Mouse (Mus musculus) neural tube, embryonic 15.5 days (tissue): ENCODE results near the gene Shisal2a. TPM values are rescaled to one million over a fixed set of nuclear protein-coding genes. Genes with fewer than 3 reads are reported as not detected.
A peak's percentile ranks its signal among the peaks of the same experiment; 100 is the strongest.

Source experiments
- ATAC-seq: fragments of 200-750 bp; cut with Nextera tagmentation; 2 replicates; pipeline ENCODE4 v1.8.0; 2017; ENCODE audit warnings: mild to moderate bottlenecking, moderate TSS enrichment, moderate library complexity; ENCODE audit not compliant: low FRiP score
- H3K27ac ChIP-seq: fragments of 300-500 bp; sonication (generic); replicated peaks from 2 replicates; pipeline ENCODE4 v1.5.1; 2015; ENCODE audit warnings: mild to moderate bottlenecking, inconsistent platforms
- H3K27me3 ChIP-seq: fragments of 300-500 bp; sonication (generic); replicated peaks from 2 replicates; pipeline ENCODE4 v1.6.1; 2015; ENCODE audit warnings: inconsistent platforms
- H3K36me3 ChIP-seq: fragments of 300-500 bp; sonication (generic); 2 replicates; pipeline ENCODE4 v1.6.1; 2015; ENCODE audit warnings: inconsistent platforms
- H3K4me1 ChIP-seq: fragments of 300-500 bp; sonication (generic); 2 replicates; pipeline ENCODE4 v1.6.1; 2015; ENCODE audit warnings: inconsistent platforms
- H3K4me2 ChIP-seq: fragments of 300-500 bp; sonication (generic); 2 replicates; pipeline ENCODE4 v1.6.1; 2015; ENCODE audit warnings: inconsistent platforms, mild to moderate bottlenecking, moderate library complexity
- H3K4me3 ChIP-seq: fragments of 300-500 bp; sonication (generic); replicated peaks from 2 replicates; pipeline ENCODE4 v1.5.1; 2015; ENCODE audit warnings: mild to moderate bottlenecking, inconsistent platforms
- H3K9ac ChIP-seq: fragments of 300-500 bp; sonication (generic); replicated peaks from 2 replicates; pipeline ENCODE4 v1.6.1; 2015; ENCODE audit warnings: mild to moderate bottlenecking, inconsistent platforms
- H3K9me3 ChIP-seq: fragments of 300-500 bp; sonication (generic); replicated peaks from 2 replicates; pipeline ENCODE4 v1.6.1; 2016; ENCODE audit warnings: inconsistent platforms
- WGBS: fragments of 180-500 bp; shearing (Covaris S2); methylation state at CpG from one replicate; pipeline ENCODE4 v1.1.7; 2015; ENCODE audit warnings: mixed read lengths; 5-methylcytosine and 5-hydroxymethylcytosine counted together
- polyA plus RNA-seq: library from polyadenylated mRNA; unstranded; fragments of >200 nt; fragmentation: Nextera tagmentation; extraction: Ambion mirVana; gene quantifications from 2 replicates; pipeline ENCODE4 v1.2.1, GENCODE M21; 2015

The Shisal2a gene
- polyA plus RNA-seq: 4.0 and 6.3 TPM in 2 replicates

DNA sequence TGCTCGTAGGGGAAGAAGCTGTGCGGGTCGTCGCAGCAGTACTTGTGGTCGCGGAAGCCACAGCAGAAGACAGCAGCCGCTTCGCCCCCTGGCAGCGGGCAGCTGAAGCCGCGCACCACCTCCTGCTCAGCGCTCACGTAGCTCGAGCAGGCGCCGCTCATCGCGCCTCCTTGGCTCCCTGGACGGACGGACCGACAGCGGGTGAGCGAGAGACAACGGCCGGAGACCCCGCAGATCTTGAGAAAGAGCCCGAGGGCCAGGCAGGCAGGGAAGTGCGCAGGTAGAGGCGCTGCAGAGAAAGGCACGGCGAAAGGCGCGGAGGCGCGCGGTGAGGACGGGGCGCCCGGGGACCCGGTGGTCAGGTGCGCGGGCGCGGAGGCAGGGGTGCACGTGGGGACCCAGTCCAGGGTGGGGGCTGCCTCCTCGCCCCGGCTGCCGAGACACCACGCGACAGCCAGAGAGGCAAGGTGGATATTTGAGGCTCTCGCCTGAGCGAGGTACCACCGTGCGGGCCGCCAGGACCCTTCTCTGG lies at the start of gene Shisal2a:
Gene Shisal2a (minus strand): TSS at position 167 of the 532 bp plus-strand sequence.
- Histone ChIP-seq H3K4me3 (peak within 1 kb of the TSS; percentile 51), H3K4me2 (peak within 1 kb of the TSS; percentile 84), H3K27ac (no peak within 1 kb of the TSS), H3K27me3 (peaks cover 15% of the 10 kb centered on the region), H3K36me3 (no peaks in the 10 kb centered on the region), H3K9me3 (no peaks in the 10 kb centered on the region), H3K9ac (peak within 1 kb of the TSS; percentile 51), H3K4me1 (peaks cover 22% of the 10 kb centered on the region)
- peak; percentile 66 for ATAC-seq
- whole genome bisulfite sequencing: 1% methylated on average over 55 of the region's 55 CpGs

DNA sequence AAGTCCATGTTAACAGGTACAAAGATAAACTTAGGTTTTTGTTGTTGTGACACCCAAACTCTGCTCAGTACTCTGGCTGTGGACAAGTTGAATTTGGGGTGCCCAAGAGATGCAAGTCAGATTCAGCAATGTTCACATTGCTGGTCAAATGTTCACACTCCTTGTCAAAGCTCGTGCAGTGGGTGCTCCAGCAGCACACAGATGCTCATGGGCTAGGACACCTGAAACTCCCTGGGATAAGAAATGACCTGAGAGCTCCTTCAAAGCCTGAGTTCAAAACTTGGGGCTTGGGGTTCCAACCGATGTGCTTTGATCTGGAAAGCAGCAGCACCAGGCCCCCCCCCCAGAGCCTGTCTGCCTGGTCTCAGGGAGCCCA lies 48.4 kb upstream of the Shisal2a start:
- no peak overlapping the region for H3K4me2 ChIP-seq
- no peaks in the 10 kb centered on the region for H3K36me3 ChIP-seq
- no peak for ATAC-seq
- H3K4me1 ChIP-seq: peaks cover 17% of the 10 kb centered on the region
- 16% methylated on average over 2 of the region's 2 CpGs for WGBS
- no peak overlapping the region for H3K9ac ChIP-seq
- H3K4me3 ChIP-seq: no peak overlapping the region
- H3K27me3 ChIP-seq: no peaks in the 10 kb centered on the region
- H3K9me3 ChIP-seq: no peaks in the 10 kb centered on the region
- no peak overlapping the region for H3K27ac ChIP-seq

DNA sequence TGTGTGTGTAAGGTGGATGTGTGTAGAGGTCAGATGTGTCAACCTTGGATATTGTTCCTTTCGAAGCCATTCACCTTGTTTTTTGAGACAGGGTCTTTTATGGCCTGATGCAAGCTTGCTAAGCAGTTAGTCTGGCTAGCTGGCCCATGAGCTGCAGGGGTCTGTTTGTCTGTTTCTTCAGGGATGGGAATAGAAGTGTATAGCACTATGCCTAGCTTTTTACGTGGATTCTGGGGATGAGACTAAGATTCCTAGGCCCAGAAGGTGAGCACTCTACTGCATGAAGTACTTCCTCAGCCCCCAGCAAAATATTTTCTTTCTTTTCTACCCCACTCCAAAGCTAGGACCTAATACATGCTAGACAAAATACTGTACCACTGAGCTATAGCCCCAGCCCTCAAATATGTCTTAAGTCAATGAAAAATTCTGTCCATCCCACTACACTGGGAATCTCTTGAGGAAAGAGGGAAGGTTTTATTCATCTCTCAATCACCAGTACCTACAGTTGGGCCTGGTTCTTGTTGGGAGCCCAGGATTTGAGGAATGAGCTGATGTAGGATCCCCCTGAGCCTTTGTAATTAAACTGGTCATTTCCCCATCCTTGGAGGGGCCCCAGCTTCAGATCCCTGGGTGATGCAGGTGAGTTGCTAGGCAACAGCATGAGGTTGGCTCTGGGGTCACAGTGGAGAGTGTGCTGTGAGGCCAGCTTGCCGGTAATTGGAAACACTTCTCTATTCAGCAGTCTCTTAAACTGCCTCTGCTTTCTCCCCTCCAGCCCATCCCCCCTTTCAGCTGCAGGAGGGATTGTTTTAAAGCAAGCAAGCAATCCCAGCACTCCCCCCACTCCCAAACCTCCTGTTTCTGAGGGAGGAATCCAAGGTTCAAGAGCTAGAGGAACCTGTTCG lies 47.8 kb upstream of the Shisal2a start:
- no peak overlapping the region for H3K4me3 ChIP-seq
- WGBS: 19% methylated on average over 4 of the region's 4 CpGs
- no peaks in the 10 kb centered on the region for H3K27me3 ChIP-seq
- peak overlapping the region; percentile 49 for H3K27ac ChIP-seq
- peaks cover 17% of the 10 kb centered on the region for H3K4me1 ChIP-seq
- no peaks in the 10 kb centered on the region for H3K9me3 ChIP-seq
- ATAC-seq: peak; percentile 82
- H3K4me2 ChIP-seq: no peak overlapping the region
- no peak overlapping the region for H3K9ac ChIP-seq
- H3K36me3 ChIP-seq: no peaks in the 10 kb centered on the region

DNA sequence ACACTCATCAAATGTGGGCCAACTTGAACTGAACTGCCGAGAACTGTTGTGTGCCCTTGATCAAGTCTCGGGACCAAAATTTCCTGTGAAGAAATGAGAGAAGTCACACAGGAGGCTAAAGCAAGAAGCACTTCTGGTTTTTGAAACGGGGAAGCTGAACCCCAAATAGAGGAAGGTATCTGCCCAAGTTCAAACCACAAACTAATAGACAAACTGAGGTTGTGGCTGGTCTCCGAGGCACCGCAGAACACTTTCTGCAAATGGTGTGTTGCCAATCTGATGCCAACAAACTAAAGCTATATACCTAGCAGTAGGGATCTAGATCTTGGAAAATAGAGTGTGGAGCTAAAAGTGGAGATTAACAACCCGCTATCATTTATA lies 45.2 kb upstream of the Shisal2a start:
- Histone ChIP-seq H3K4me3 (no peak overlapping the region), H3K4me1 (peaks cover 14% of the 10 kb centered on the region), H3K36me3 (no peaks in the 10 kb centered on the region), H3K27ac (no peak overlapping the region), H3K9ac (no peak overlapping the region), H3K4me2 (no peak overlapping the region), H3K27me3 (no peaks in the 10 kb centered on the region), H3K9me3 (no peaks in the 10 kb centered on the region)
- ATAC-seq: no peak
- 83% methylated on average over 6 of the region's 6 CpGs for WGBS

DNA sequence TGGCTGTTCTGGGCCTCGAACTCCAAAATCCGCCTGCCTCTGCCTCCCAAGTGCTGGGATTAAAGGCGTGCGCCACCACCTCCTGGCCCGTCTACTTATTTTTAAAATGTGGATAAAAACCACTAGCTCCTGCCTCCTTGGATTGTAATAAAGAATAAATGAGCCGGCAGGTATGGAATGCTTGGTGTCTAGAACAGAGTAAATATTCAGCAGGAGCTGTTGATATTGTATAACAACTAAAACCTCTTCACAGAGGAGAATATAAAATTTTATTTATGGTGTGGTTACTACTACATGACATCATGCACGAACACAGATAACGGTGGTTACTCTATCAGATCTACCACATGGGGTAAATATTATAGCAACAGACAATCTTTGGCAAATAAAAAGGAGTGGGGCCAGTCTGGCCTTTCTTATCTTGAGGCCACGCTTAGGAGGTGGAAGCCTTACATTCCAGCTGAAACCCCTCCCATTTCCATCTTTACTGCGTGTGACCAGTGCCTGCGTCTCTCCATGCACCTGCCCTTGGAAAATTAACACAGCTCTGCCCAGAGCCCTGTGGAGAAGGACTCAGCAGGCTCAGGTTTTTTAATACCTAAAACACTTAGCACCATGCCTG lies 44.7 kb upstream of the Shisal2a start:
- WGBS: 79% methylated on average over 11 of the region's 11 CpGs
- H3K4me3 ChIP-seq: no peak overlapping the region
- H3K4me2 ChIP-seq: no peak overlapping the region
- H3K27ac ChIP-seq: no peak overlapping the region
- H3K9ac ChIP-seq: no peak overlapping the region
- no peaks in the 10 kb centered on the region for H3K27me3 ChIP-seq
- H3K9me3 ChIP-seq: no peaks in the 10 kb centered on the region
- peaks cover 12% of the 10 kb centered on the region for H3K4me1 ChIP-seq
- no peak for ATAC-seq
- H3K36me3 ChIP-seq: no peaks in the 10 kb centered on the region

DNA sequence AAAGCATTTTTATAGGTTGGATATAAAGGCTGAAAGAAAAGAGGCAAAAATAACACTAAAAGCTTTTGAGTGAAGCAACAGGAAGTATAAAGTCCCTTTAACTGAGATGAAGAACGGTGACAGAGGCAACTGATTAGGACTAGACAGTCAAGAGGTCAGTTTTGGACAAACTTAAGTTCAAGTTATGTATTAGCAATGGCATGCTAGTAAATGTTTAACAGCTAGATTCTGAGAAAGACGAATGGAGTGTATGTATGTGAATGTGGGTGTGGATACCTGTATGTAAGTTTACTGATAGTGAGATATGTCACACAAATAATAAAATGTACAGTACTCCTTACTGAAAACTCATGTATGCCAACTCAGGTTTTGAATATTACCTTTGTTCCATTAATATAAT lies 41.4 kb upstream of the Shisal2a start:
- no peak for ATAC-seq
- H3K9me3 ChIP-seq: no peaks in the 10 kb centered on the region
- no peak overlapping the region for H3K27ac ChIP-seq
- WGBS: 94% methylated on average over 2 of the region's 2 CpGs
- H3K4me2 ChIP-seq: no peak overlapping the region
- H3K36me3 ChIP-seq: no peaks in the 10 kb centered on the region
- H3K4me3 ChIP-seq: no peak overlapping the region
- no peak overlapping the region for H3K9ac ChIP-seq
- H3K4me1 ChIP-seq: no peaks in the 10 kb centered on the region
- H3K27me3 ChIP-seq: no peaks in the 10 kb centered on the region

GRCm38 (mm10) chr4:108407621-108408020 lies 24.5 kb upstream of the Shisal2a start:
- no peak overlapping the region for H3K4me2 ChIP-seq
- ATAC-seq: no peak
- H3K27ac ChIP-seq: no peak overlapping the region
- no peaks in the 10 kb centered on the region for H3K27me3 ChIP-seq
- peaks cover 19% of the 10 kb centered on the region for H3K4me1 ChIP-seq
- WGBS: 36% methylated on average over 8 of the region's 8 CpGs
- H3K9ac ChIP-seq: no peak overlapping the region
- no peaks in the 10 kb centered on the region for H3K9me3 ChIP-seq
- H3K36me3 ChIP-seq: no peaks in the 10 kb centered on the region
- H3K4me3 ChIP-seq: no peak overlapping the region

- WGBS: 11% methylated on average over 15 of the region's 15 CpGs
- Histone ChIP-seq H3K36me3 (no peaks in the 10 kb centered on the region), H3K27me3 (no peaks in the 10 kb centered on the region), H3K4me1 (peaks cover 19% of the 10 kb centered on the region), H3K27ac (peak within 1 kb of the TSS; percentile 75), H3K4me3 (peak within 1 kb of the TSS; percentile 50), H3K9me3 (no peaks in the 10 kb centered on the region), H3K9ac (peak within 1 kb of the TSS; percentile 70), H3K4me2 (peak within 1 kb of the TSS; percentile 95)
- peak; percentile 55 for ATAC-seq
These were observed 23.8 kb upstream of the Shisal2a start, which contains the start of gene Gpx7 for GRCm38 (mm10) chr4:108406861-108407401. TSS of gene Gpx7 (minus strand) at chr4:108406961.

DNA sequence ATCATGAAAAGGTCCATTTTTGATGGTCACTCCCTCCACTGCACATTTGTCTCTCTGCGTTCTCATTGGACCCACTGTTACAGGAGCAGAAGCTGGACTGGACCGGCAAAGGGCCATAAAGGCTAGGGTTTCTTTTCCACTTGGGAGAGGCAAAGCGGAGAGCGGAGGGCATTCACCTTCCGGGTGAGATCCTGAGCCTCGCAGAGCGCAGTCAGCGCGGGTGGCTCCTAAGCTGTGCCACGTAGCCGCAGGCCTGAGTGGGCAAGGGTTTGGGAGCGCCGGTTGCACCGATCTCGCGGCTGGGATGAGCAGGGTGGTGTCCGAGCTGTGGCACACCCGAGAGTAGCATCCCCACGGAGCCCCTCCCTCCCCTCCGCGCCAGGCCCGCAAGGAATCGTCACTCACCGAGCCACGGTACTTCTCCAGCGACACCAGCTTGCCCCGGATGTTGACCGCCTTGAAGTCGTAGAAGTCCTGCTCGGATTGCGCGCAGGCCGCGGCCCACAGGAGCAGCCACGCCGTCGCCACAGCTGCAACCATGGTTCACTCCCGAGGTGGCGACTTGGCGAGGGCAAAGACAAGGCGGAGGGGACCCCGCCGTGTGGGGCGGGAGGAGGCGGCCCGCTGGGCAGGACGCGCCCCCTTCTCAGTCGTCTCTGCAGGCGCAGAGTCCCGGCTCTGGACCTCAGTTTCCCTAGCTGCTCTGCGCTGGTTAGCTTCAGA lies 23.1 kb upstream of the Shisal2a start:
- WGBS: 3% methylated on average over 52 of the region's 52 CpGs
- H3K4me1 ChIP-seq: peaks cover 19% of the 10 kb centered on the region

DNA sequence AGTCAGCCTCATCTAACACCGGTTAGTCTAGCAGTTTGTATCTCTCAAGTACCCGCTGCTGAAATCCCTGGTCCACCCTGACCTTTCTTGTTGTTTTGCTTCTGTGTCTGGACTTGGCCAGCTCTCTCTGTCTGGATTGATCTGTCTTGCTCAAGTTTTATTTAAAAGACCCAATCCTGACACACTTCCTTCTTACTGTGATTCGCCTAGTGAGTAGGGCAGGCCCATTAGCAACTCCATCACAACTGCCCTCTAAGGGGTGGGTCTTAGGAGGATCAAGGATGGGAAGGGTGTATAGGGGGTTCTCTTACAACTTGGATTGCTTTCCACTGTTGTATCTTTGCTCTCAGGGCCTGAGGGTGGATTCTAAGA lies 22.6 kb upstream of the Shisal2a start:
- Histone ChIP-seq H3K27me3 (no peaks in the 10 kb centered on the region), H3K4me2 (peak overlapping the region; percentile 95), H3K36me3 (peaks cover under 1% of the 10 kb centered on the region; the same call in 1 of the 2 replicates), H3K9me3 (no peaks in the 10 kb centered on the region), H3K9ac (peak overlapping the region; percentile 70), H3K4me3 (peak overlapping the region; percentile 50), H3K4me1 (peaks cover 19% of the 10 kb centered on the region), H3K27ac (peak overlapping the region; percentile 75)
- no peak for ATAC-seq
- WGBS: 69% methylated on average over 3 of the region's 3 CpGs

More for the DNA sequence above, 23.1 kb upstream of the Shisal2a start:
- H3K36me3 ChIP-seq: no peaks in the 10 kb centered on the region
- peak overlapping the region; percentile 50 for H3K4me3 ChIP-seq
- H3K4me2 ChIP-seq: peak overlapping the region; percentile 95
- H3K27ac ChIP-seq: peak overlapping the region; percentile 75
- peak overlapping the region; percentile 70 for H3K9ac ChIP-seq
- peak; percentile 82 for ATAC-seq
- no peaks in the 10 kb centered on the region for H3K27me3 ChIP-seq
- H3K9me3 ChIP-seq: no peaks in the 10 kb centered on the region
